Mouse (Mus musculus) ovary, postnatal 10 days (tissue): ENCODE measurements around the gene Pdcd1lg2.

ENCODE experiments used
- DNase-seq: peaks from one replicate; pipeline ENCODE4 v3.0.0; 2022; ENCODE audit warnings: low spot score

Gene Pdcd1lg2

DNA sequence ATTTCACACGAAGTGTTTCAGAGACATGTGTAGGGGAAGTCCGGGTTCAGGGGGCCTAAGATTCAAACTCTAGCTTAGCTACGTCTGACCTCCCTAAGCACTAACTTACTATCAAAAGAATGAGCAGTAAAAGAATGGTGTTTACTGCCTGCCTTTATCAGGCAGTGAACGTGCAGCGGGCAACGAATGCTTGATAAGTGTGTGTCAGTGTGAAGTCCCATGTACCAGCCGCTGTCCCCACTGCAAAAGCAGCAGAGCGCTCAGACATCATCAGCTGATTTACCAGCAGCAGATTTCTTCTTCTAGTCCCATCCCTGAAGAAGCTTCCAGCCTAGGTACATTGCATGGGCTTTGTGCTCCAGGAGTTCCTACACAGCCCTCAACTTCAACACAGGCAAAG, 61.7 kb downstream of the Pdcd1lg2 start:
- no peak for DNase-seq

DNA sequence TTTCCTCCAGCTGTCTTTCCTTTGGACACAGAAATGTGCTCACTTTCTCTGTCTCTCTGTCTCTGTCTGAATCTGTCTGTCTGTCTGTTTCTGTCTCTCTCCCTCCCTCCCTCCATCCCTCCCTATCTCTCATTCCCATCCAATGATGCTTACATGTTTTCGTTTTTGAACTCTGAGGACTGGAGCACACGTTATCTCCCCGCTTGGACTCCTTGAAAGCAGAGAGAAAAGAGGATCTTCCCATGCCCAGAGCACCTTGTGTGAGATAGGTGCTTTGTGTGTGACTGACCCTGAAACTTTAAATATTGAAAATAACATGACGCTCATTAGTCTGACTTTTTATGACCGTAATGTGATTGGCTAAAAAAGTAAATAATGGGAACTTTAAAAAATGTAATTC, 62.2 kb downstream of the Pdcd1lg2 start:
- DNase-seq, result no peak

DNA sequence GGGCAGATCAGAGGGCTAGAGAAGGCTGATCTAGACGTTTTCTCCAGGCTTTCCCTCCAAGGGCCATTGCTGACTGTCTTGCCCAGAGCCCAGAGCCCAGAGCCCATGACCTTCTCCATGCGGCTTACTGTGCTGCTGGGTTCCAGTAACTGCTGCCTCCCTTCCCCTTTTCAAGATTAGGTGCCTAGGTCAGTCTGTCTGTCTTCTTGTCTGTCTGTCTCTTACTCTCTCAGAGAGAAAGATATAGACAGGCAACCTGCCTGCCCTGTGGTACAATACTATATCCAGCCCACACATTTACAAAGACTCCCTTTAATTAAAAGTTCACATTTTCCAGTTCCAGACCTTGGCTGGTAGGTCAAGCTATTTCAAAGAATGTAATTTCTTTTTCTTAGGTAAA, 64.1 kb downstream of the Pdcd1lg2 start:
- no peak for DNase-seq

DNA sequence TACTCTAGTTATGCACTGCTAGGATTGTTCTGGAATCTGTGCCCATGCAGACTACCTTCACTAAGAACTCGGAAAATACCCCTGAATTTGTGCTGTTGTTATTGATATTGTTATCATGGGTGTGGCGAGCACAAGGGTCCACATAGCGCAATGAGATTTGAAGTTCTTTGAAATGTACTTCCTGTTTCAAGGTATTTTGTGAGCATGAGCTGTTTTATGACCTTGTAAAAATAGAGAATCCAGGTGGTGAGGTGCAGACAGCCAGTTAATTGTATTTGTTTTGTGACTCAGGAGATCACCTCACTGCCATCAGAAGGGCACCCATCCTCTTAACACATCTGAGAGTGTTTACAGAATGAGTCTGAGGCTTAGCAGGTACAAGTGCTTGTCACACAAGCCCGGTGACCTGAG, 64.5 kb downstream of the Pdcd1lg2 start:
- no peak for DNase-seq

DNA sequence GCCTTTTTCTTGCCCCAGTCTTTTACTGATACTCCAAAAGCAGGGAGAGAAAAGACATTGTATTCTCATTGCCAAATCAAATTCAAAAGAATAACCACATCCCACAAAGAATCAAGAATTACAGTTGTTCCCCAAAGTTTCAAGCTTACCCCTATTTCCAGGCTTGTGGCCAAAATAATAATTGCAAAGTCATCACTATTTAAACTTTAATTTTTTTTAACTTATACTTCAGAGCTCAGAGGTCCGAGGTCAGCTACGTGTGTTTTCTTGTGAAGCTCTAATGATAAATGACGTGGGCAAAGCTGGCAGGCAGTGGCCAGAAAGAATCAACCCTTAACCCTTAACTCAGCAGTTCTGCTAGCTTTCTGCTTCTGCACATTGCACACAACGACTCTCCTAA, 67.9 kb downstream of the Pdcd1lg2 start:
- no peak for DNase-seq

DNA sequence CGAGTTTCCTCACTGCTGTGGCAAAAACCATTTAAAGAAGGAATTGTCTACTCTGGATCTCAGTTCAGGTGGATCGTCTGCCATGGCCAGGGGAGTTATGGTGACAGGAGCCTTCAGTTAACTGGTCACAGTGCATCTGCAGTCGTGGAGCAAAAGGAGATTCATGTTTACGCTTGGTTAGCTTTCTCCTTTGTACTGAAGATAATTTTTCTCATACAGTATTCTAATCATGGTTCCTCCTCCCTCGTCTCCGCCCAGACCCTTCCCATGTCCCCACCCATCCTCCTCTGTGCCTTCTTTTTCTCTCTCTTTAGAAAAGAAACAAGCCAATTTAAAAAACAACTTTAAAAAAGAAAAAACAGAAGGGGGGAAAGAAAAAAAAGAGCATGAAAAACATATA, 70.9 kb downstream of the Pdcd1lg2 start:
- DNase-seq, result no peak

DNA sequence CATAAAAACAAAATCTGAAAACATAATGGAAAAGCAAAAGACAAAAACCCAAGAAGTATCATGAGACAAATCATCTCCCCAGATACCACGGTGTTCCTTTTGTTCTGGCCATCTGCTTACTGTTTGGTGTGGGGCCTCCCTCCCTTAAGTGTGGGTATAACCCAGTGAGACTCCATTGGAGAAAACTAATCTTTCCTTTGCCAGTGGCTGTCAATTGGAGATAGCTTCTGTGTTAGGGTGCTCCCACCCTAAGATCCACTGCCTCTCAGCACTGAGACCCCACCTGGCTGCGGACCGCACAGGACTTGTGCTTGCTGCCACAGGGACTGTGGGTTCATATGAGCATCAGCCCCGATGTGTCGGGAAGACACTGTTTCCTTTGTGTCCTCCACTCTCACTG, 71.4 kb downstream of the Pdcd1lg2 start:
- no peak for DNase-seq

DNA sequence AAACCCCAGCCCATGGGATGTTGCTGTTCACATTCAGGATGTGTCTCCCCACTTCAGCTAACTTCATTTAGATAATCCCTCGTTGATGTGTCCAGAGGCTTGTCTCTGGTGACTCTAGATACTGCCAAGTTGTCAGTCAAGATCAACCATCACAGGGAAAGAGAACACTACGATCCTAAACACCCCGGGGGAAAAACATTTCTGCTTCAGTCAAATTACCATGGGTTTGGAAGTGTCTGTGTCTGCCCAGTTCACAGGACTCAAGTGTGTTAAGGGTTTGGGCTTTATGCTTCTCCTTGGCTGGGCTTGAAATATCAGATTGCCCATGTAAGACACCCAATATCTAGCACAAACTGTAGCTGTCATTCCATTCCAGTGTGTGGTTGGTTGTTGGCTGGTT, 71.9 kb downstream of the Pdcd1lg2 start:
- DNase-seq, result no peak

DNA sequence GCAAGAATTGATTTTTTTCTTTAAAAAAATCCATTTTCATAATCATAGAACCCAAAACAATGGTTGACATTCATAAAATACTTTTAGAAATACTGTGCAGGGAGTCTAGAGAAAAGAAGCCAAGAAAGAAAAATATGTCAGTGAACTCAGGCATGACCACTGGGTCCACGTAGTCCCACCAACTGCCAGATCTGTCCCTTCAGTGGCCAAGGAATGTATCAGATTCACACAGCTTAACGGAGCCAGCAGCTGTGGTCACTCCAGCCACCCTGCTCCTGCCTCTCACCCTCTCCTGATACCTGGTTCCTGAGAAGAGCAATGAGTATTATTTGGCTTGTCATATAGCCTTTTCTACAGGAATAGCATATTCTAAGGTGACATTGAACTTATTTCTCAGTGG, 72.7 kb downstream of the Pdcd1lg2 start:
- DNase-seq, result no peak

DNA sequence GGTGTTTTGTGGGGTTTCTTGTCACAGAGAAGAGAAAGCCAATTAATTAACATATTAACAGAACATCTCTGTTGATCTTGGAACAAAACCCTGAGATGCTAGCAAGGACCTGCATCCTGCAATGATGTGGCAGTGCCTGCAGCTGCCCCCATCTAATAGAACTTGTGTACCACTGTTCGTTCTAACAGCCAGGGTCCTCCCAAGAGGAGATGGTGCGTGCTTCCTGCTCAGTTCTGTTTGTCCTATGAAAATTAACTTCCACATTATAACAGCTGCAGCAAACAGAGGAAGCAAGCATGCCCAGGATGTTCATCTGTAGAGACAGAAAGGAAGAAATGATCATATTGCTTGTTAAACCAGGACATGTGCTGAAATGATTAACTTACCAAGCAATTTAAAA, 73.8 kb downstream of the Pdcd1lg2 start:
- DNase-seq, result no peak

DNA sequence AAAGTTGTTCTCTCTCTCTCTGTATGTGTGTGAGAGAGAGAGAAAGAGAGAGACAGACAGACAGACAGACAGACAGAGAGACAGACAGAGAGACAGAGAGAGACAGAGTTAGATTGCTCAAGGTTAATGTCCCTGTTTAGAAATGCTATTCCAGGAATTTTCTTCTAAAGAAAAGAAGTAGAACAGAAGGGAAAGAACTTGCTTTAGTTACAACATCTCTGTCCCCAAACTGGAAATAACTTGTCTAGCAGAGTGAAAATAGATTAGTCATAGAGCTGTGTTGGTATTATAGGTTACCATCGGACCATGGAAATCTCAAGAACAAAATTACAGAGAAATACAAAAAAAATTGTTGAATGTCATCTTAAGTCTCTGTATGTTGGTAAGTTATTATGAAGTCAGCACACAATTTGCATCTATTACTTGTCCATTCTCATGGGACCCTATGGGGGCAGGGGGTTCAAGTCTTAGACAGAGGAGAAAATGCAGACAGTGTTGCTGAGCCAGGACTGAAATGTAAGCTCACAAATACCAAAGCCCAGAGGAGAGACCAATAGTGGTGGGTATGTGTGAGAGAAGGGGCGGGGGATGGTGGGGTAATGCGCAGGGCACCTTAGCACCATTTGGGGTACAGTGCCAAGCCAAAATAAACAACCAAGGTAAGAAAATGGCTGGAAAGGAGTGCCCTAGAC, 74.7 kb downstream of the Pdcd1lg2 start:
- no peak for DNase-seq

DNA sequence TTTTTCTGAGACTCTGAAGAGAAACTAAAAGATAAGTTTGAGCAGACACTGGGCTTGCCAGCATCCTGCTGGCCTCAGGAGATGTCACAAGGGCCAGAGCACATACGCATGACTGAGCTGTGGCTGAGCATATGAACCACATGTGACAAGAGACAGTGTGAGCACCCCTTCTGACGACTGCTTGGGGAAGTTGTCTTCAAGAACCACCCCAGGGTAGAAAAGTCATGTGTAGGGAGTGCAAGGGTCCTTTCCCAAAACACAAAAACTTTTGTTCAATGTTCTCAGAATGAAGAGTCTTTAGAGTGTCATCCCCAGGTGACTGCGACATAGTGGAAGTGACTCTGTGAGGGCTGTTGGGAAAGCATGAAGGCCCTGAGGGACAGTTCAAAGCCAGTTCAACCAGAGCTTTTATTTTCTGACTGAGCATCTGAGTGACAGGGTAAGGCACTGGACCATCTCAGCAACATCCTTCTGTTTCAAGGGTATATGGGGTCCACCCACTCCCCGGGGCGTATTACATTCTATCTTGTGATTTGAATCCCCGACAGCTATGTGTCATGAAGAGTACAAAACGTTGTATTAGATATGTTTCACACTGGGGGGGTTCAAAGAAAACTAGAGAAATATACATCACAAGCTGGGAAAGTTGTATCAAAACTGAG, 76.0 kb downstream of the Pdcd1lg2 start:
- DNase-seq, result no peak

DNA sequence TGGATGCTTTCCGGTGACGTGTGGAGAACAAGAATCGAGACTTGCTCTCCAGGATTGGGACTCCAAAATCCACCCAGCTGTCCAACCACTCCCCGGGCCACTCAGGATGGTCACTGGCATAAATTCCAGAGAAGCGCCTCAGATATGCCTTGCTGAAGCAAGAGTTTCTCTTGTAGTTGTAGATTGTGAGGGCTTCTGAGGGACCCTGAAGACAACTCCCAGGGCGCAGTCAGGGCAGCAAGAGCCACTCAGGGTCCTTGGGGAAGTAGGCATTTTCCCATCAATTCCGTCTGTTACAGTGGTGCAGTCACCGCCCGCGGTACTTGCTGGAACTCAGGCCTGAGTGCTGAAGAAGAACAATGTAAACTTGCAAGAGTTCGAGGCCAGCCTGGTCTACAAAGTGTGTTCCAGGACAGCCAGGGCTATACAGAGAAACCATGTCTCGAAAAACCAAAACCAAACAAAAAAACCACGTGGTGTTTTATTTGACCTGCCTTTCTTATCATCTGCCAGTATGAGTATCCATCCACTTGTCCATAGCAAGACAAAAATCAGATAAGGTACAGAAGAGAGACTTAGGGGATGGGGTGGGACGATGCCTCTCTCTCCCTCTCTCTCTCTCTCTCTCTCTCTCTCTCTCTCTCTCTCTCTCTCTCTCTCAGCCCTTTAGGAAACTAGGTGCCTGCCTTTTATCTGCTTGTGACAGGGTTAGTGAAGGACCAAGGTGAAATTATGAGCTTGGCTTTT, 76.8 kb downstream of the Pdcd1lg2 start:
- DNase-seq, result no peak

DNA sequence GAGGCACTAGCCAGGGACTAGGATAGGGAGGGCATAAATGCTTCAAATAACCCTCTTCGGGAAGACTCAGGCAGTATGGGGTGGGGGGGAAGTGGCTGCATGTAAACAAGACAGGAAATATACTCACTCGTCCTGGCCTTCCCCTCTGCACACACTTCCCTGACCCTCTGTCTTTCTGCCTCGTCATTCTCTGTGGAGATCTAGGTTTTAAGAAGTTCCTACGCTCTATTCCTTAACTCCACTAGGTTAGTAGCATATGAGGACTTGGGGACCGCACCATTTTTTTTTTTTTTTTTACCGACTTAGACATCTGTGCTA, 77.3 kb downstream of the Pdcd1lg2 start:
- DNase-seq, result no peak

DNA sequence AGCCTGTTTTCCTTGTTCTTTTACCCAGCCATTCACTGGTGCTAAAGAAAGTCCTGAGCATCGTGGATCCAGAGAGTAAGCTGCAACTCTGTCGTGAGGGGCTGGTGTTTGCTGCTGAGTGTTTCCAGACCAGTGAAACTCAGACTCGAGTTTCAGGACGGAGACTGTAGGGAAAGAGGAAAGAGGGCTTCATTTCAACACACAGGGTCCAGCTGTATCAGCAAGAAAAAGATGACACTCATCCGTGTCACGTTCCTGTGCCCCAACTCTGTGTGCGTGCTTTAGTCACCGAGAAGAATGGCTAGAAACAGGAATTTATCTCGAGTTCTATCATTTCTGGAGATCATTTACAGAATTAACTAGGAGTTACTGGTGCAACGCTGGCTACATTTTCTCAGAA, 77.7 kb downstream of the Pdcd1lg2 start:
- DNase-seq, result no peak

DNA sequence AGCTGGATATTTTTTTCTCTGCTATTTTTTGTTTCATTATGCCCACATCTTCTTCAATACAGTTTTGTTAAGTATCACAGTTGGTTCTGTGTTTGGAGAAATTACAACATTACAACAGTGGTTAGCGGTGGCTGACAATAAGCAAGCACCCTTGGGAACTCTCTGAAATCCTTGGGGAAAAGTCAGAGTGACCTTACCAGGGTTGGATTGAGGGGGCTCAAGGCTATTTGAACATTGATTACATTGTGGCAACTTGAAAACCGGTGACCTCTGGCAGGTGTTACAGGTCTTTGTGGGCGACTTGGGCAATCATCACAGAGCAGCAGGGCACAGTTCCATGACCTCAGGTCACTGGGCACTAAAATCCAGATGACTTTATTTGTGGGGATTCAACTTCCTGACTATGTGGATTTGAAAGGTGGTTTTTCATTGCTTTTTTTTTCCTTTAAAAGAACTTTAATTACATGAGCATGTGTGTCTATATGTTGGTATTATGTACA, 79.1 kb downstream of the Pdcd1lg2 start:
- DNase-seq, result no peak

DNA sequence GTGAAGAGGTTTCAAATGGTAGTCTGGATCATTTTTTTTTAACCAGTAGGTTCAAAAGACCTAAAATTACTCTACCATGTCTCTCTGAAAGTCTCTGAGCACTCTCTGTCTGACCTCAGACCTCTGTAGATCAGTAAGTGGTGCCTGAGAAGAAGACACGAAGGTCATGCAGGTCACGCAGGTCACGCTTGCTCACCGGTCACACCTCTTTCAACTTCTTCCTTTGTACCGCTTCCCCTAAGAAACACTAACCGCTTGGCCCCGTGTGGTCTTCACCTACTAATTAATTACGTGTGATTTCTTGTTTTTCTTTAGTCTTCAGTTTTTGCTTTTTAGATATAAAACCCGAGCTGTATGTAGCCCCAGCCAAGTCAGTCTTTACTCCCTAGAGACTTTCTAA, 80.7 kb downstream of the Pdcd1lg2 start:
- no peak for DNase-seq

DNA sequence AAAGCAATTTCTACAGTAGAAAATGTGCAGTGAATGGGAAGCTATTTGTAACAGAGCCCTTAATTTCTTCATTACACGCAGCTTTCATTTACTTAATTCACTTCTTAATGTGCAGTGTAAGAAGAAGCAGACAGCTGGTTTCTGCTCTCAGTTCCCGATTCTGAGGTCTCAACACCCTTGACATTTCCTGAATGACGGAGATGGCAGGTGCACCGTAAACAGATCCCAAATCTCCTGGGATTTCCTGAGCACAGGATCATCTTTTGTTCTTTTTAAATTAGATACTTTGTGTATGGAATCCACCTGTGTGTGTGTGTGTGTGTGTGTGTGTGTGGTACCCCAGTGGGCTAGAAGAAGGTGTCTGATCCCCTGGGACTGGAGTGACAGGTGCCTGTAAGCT, 83.7 kb downstream of the Pdcd1lg2 start:
- no peak for DNase-seq

DNA sequence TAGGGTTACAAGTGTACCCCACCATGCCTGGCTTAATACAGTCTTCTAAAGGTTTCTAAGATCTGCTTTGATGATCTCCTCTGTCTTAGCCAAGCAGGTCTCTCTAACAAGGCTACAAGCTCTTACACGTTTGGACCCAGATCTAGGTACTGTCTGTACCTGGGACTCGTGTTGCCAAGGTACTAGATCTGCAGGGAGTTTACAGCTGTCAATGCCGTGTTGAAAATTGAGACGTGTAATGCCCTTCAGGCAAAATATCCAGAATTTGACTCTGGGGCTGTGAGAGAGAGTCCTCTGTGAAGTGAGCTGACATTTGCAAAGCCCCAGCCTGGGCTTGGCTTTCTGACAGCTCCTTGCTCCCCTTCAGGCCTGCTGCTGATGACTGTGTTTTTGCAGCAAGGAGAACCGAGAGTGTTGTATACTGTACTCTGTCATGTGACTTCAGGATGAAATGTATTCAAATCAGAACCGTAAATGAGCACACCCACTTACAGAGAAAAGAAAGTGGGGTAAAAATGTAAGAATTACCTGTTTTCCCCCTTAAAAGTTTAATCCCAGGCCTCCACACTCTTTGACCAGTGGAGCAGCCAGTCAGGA, 85.4 kb downstream of the Pdcd1lg2 start:
- no peak for DNase-seq

DNA sequence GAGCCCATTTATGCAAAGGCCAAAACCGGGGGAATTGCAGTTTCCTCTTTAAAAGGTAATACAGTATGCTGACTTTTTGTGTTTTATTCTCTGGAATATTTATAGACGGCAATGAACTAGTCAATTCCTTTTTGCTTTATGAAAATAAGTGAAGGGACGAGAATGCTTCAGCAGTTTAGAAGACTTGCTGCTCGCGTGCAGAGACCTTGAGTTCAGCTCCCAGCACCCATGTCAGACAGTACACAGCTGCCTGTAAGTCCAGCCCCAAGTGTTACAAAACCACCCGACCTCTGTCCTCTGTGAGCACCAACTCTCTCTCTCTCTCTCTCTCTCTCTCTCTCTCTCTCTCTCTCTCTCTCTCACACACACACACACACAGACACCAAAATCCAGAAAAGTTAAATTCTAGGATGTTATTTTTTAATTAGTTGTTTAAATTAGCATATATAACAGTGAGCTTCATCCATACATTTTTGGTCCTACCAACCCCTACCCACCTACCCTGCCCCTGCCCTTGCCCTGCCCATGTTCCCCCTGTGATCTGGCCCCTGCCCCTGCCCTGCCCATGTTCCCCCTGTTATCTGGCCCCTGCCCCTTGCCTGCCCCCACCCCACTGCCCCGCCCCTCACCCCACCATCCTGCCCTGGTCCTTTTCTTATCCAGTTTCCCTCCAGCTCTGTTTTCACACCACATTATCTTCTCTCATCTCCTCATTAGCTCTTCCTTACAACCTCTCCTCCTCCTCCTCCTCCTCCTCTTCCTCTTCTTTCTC, 86.3 kb downstream of the Pdcd1lg2 start:
- DNase-seq, result no peak

DNA sequence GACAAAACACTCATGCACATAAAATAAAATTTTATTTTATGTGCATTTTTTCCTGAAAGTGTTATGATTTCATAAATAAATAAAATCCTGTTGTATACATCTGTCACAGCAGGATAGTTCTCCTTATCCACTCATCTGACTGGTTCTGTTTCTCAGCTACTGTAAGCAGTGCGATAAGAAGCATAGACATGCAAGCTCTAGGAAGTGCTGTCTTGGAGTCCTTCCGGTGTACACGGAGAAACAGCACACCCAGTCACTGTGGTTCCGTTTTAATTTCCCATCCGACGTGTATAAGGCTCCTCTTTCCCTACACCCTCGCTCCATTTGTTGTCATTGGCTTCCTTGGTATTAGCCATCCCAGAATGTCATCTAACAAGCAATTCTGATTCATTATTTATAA, 87.2 kb downstream of the Pdcd1lg2 start:
- no peak for DNase-seq

DNA sequence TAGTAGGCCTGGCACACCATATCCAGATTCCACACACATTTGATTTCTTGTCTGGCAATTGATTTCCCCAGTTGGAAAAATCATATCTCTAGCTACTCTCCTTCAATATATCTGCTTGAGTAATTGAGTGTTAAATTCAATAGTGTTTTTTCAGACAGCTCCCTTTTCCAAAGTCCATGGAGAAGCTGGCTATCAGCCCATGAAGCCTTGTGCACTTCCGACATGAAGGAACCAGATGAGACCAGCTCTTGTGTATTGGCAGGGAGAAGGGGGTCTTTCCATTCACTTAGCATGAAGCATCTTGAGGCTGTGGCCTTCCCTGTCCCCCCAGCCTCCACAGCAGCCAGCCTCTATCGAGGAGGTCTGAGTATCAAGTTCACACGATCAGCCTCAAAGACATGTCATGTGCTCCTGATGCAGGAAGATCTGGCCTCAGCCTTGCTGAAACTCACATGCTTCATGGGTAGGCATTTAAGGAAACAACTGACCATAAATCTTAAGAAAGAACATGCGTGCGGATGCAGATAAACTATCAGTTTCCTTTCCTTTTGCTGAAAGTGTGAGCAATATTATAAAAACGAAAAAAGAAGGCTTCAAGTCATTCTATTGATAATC, 88.2 kb downstream of the Pdcd1lg2 start:
- DNase-seq, result no peak
